In the genomic region with DNA sequence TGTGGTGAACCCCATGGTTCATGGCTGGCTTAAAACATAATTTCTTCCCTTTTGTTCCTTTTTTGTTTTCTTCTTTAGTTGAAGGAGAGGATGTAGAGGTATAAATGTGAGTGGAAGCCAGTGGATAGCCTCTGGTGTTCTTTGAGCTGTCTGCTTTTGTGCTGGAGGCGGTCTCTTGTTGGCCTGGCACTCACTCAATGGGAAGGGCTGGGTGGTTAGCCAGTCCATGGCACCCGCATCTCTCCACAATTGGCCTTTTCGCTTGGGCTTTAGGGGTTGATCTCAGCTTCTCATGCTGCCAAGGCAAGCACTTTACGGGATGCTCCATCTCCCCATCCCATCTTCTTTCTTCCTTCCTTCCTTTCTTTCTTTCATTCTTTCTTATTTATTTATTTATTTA, we compare ENCODE assay signal across 25 mouse cellular contexts.
"Had no signal": no experiment of that assay in that cellular context is flagged by ENCODE, and none has a peak within 500 bp of the region (broad histone marks: within the 10 kb centered on the region; RNA-seq: fewer than 3 reads in every experiment).

No protein-coding gene starts in this region.

- H3K4me1 ChIP-seq: hindbrain, embryonic 12.5 days had no signal

- H3K27me3 ChIP-seq: heart, embryonic 12.5 days; hindbrain, embryonic 12.5 days; kidney, embryonic 15.5 days; limb, embryonic 13.5 days; limb, embryonic 15.5 days had no signal

- H3K9me3 ChIP-seq: heart, embryonic 12.5 days; hindbrain, embryonic 12.5 days; kidney, embryonic 15.5 days; limb, embryonic 13.5 days; limb, embryonic 15.5 days; liver, embryonic 12.5 days had no signal

- DNase-seq: forebrain, postnatal 0 days; gastrocnemius, postnatal 10 days; gastrocnemius, postnatal 36 days; heart, adult 18-20 months; heart, postnatal 14 days; heart, postnatal 36 days; kidney, adult 11 months; kidney, adult 2 months; kidney, adult 9 months; kidney, postnatal 14 days; kidney, postnatal 36 days; layer of hippocampus, postnatal 36 days; left cerebral cortex, postnatal 4 days had no signal

- H3K9ac ChIP-seq: forebrain, postnatal 0 days; heart, embryonic 12.5 days; hindbrain, embryonic 12.5 days; hindbrain, embryonic 14.5 days; kidney, embryonic 15.5 days; limb, embryonic 13.5 days; limb, embryonic 15.5 days; liver, embryonic 12.5 days; liver, embryonic 14.5 days had no signal

- H3K4me3 ChIP-seq: heart, embryonic 12.5 days; hindbrain, embryonic 12.5 days; kidney, embryonic 15.5 days; layer of hippocampus, adult 2 months; limb, embryonic 13.5 days; limb, embryonic 15.5 days; liver, embryonic 12.5 days had no signal

- ATAC-seq: forebrain, postnatal 0 days; hindbrain, embryonic 16.5 days; intestine, embryonic 16.5 days; liver, embryonic 12.5 days had no signal

- H3K36me3 ChIP-seq: heart, embryonic 12.5 days; hindbrain, embryonic 12.5 days; kidney, embryonic 15.5 days; limb, embryonic 13.5 days; limb, embryonic 15.5 days; liver, embryonic 12.5 days had no signal

- H3K4me2 ChIP-seq: heart, embryonic 12.5 days; hindbrain, embryonic 12.5 days; hindbrain, embryonic 14.5 days; kidney, embryonic 15.5 days; limb, embryonic 13.5 days; limb, embryonic 15.5 days; liver, embryonic 12.5 days had no signal

- H3K27ac ChIP-seq: hindbrain, embryonic 12.5 days; hindbrain, embryonic 14.5 days; kidney, embryonic 15.5 days; kidney, postnatal 0 days; limb, embryonic 13.5 days; limb, embryonic 15.5 days; liver, embryonic 12.5 days; liver, embryonic 14.5 days had no signal
